Mouse (Mus musculus) embryonic facial prominence, embryonic 11.5 days (tissue): ENCODE measurements around the gene Padi1. TPM values are rescaled to one million over a fixed set of nuclear protein-coding genes. Genes with fewer than 3 reads are reported as not detected.

Source experiments
- ATAC-seq: fragments of 200-750 bp; cut with Nextera tagmentation; replicated peaks from 2 replicates; pipeline ENCODE4 v1.8.0; 2017; ENCODE audit warnings: low read depth; ENCODE audit not compliant: insufficient number of reproducible peaks, low FRiP score, low TSS enrichment
- DNase-seq: peaks from one replicate; pipeline ENCODE4 v3.0.0-alpha.2; 2015; ENCODE audit warnings: low spot score
- H3K27ac ChIP-seq: fragments of 300-500 bp; sonication (generic); replicated peaks from 2 replicates; pipeline ENCODE4 v1.5.1; 2014; ENCODE audit warnings: mild to moderate bottlenecking, low read depth, low read length, control low read depth
- H3K27me3 ChIP-seq: fragments of 300-500 bp; sonication (generic); 2 replicates; pipeline ENCODE4 v1.6.1; 2014; ENCODE audit warnings: mild to moderate bottlenecking, low read length, moderate library complexity, mixed read lengths; ENCODE audit not compliant: control insufficient read depth, insufficient read depth
- H3K36me3 ChIP-seq: fragments of 300-500 bp; sonication (generic); replicated peaks from 2 replicates; pipeline ENCODE4 v1.6.1; 2014; ENCODE audit warnings: low read depth, mild to moderate bottlenecking, low read length, moderate library complexity, mixed read lengths; ENCODE audit not compliant: control insufficient read depth, insufficient read depth
- H3K4me1 ChIP-seq: fragments of 300-500 bp; sonication (generic); 2 replicates; pipeline ENCODE4 v1.6.1; 2014; ENCODE audit warnings: low read length, mixed read lengths; ENCODE audit not compliant: control insufficient read depth, insufficient read depth
- H3K4me2 ChIP-seq: fragments of 300-500 bp; sonication (generic); 2 replicates; pipeline ENCODE4 v1.6.1; 2014; ENCODE audit warnings: low read depth, mild to moderate bottlenecking, control low read depth, low read length, moderate library complexity
- H3K4me3 ChIP-seq: fragments of 300-500 bp; sonication (generic); 2 replicates; pipeline ENCODE4 v1.5.1; 2014; ENCODE audit warnings: low read depth, low read length, control low read depth
- H3K9ac ChIP-seq: fragments of 300-500 bp; sonication (generic); replicated peaks from 2 replicates; pipeline ENCODE4 v1.6.1; 2014; ENCODE audit warnings: mild to moderate bottlenecking, control low read depth, low read length
- H3K9me3 ChIP-seq: fragments of 300-500 bp; sonication (generic); replicated peaks from 2 replicates; pipeline ENCODE4 v1.6.1; 2016; ENCODE audit warnings: mild to moderate bottlenecking, low read length, inconsistent platforms, mixed read lengths; ENCODE audit not compliant: control insufficient read depth
- WGBS: fragments of 180-500 bp; shearing (Covaris S2); extraction: QIAGEN DNeasy Blood & Tissue Kit; methylation state at CpG from one replicate; pipeline ENCODE4 v1.1.7; 2014; 5-methylcytosine and 5-hydroxymethylcytosine counted together
- polyA plus RNA-seq: library from polyadenylated mRNA; unstranded; fragments of >200 nt; fragmentation: Nextera tagmentation; extraction: Ambion mirVana; gene quantifications from 2 replicates; pipeline ENCODE4 v1.2.1, GENCODE M21; 2014

The Padi1 gene
- polyA plus RNA-seq, 1 experiment from 2014 or later: 0.13 TPM

DNA sequence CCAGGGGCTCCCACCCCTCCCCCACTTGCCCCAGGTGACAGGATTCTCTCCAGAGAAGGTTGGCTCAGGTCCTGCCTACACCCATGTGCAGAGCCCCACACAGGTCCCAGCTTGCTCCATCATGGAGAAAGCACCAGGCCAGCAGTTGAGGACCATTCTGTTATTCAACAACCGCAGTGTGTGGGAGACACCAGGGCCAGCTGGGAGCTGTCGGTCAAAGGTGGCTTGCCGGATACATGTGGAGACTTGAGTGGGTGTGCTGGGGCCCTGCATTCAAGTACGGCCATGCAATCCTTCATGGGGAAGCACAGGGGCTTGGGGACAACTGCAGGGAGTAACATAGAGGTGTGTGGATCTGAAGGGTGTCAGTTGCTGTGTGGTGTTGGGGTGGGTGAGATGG is 13.8 kb downstream of the Padi1 start:
- Histone ChIP-seq H3K9me3 (no peaks in the 10 kb centered on the region), H3K4me2 (no peak overlapping the region), H3K27ac (no peak overlapping the region), H3K27me3 (0 out of 2 replicates have a peak, but pooled peaks cover 2% of the 10 kb centered on the region), H3K4me1 (no peaks in the 10 kb centered on the region), H3K36me3 (no peaks in the 10 kb centered on the region), H3K4me3 (no peak overlapping the region), H3K9ac (no peak overlapping the region)
- 91% methylated on average over 4 of the region's 4 CpGs for WGBS
- no peak for ATAC-seq
- DNase-seq: no peak

DNA sequence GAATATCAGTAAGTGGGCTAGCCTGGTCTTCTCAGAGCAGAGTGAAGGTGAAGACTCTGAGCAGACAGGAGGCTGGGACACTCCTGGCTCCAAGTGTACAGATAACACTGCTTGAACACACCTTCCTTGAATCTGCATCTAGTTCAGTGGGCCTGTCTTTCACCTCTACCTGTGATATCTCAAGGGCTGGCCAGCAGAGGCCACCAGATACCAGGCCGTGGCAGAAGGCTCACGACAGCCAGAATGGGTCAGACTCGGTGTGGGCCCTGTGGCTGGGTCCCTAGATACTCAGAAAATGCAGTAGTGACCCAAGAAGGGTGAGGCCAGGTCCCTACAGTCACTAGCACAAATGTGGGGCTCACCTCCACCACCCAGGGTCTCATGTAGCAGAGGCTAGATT is 18.3 kb downstream of the Padi1 start:
- ATAC-seq: no peak
- H3K4me3 ChIP-seq: no peak overlapping the region
- H3K4me1 ChIP-seq: no peaks in the 10 kb centered on the region
- no peak for DNase-seq
- no peak overlapping the region for H3K9ac ChIP-seq
- H3K9me3 ChIP-seq: peaks cover 3% of the 10 kb centered on the region
- H3K27me3 ChIP-seq: no peaks in the 10 kb centered on the region
- no peak overlapping the region for H3K4me2 ChIP-seq
- 56% methylated on average over 3 of the region's 3 CpGs for WGBS
- H3K36me3 ChIP-seq: no peaks in the 10 kb centered on the region
- H3K27ac ChIP-seq: no peak overlapping the region

- H3K4me3 ChIP-seq: no peak overlapping the region
- ATAC-seq (no peak), DNase-seq (no peak)
- H3K36me3 ChIP-seq: no peaks in the 10 kb centered on the region
- H3K27ac ChIP-seq: no peak overlapping the region
- WGBS: 66% methylated on average over 11 of the region's 11 CpGs
- no peaks in the 10 kb centered on the region for H3K27me3 ChIP-seq
- H3K4me2 ChIP-seq: no peak overlapping the region
- no peaks in the 10 kb centered on the region for H3K4me1 ChIP-seq
- H3K9ac ChIP-seq: no peak overlapping the region
- H3K9me3 ChIP-seq: peaks cover 3% of the 10 kb centered on the region
Observed at GRCm38 (mm10) chr4:140825942-140826341, 19.6 kb downstream of the Padi1 start.

GRCm38 (mm10) chr4:140821988-140822387 is 23.6 kb downstream of the Padi1 start:
- Histone ChIP-seq H3K4me3 (no peak overlapping the region), H3K4me1 (no peaks in the 10 kb centered on the region), H3K27me3 (no peaks in the 10 kb centered on the region), H3K36me3 (no peaks in the 10 kb centered on the region), H3K27ac (no peak overlapping the region), H3K9ac (no peak overlapping the region), H3K4me2 (no peak overlapping the region), H3K9me3 (peaks cover 3% of the 10 kb centered on the region)
- WGBS: 70% methylated on average over 5 of the region's 5 CpGs
- ATAC-seq (no peak), DNase-seq (peak; percentile 51)

GRCm38 (mm10) chr4:140817413-140817812 is 28.2 kb downstream of the Padi1 start:
- H3K9me3 ChIP-seq: no peaks in the 10 kb centered on the region
- no peak overlapping the region for H3K9ac ChIP-seq
- no peak overlapping the region for H3K4me2 ChIP-seq
- H3K4me1 ChIP-seq: peaks cover 6% of the 10 kb centered on the region
- no peak for DNase-seq
- no peak overlapping the region for H3K27ac ChIP-seq
- no peaks in the 10 kb centered on the region for H3K36me3 ChIP-seq
- no peak overlapping the region for H3K4me3 ChIP-seq
- no peaks in the 10 kb centered on the region for H3K27me3 ChIP-seq
- 91% methylated on average over 8 of the region's 8 CpGs for WGBS
- ATAC-seq: no peak

DNA sequence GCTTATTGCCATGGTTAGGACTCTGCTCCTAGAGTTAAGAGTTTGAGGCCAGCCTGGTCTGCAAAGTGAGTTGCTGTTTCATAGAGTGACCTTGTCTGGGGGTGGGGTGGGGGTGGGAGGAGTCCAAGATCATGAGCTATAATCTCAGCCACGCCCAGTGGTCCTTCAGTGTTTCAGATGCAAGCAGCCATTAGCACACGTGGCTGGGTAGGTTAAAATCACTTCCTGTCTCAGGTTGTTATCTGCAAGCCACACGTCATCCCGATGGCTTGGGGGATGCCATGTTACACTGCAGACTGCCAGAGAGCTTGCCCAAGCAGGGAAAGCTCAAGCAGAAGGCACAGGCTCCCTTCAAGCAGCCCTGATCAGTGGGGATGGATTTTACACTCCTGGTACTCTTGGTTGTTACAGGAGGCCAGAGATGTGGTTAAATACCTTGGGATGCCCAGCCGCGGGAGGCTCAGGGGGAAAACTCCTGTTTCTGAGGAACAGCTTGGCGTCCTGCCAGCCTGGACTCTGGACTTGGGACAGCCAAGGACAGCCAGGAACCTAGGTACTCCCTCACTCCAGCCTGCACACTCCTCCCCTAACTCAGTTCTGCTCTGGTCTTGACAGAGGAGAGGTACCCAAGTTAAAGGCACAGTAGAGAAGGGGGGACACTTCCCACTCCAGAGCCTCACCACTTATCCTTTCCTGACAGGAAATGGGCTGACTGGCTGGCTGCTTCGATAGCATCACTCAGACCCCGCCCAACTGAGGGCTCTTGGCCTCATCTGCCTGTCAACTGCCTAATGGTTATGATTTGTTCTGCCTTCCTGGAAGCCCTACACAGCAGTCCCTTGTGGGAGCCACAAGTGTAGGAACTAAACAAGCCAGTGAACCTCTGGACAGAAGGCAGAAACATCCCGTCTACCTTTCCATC is 29.3 kb downstream of the Padi1 start:
- Histone ChIP-seq H3K9me3 (no peaks in the 10 kb centered on the region), H3K9ac (no peak overlapping the region), H3K4me1 (peaks cover 6% of the 10 kb centered on the region), H3K27me3 (no peaks in the 10 kb centered on the region), H3K4me3 (no peak overlapping the region), H3K27ac (no peak overlapping the region), H3K4me2 (no peak overlapping the region), H3K36me3 (no peaks in the 10 kb centered on the region)
- ATAC-seq (no peak), DNase-seq (no peak)
- 58% methylated on average over 10 of the region's 10 CpGs for WGBS

- 61% methylated on average over 5 of the region's 5 CpGs for WGBS
- Histone ChIP-seq H3K36me3 (no peaks in the 10 kb centered on the region), H3K9me3 (no peaks in the 10 kb centered on the region), H3K27me3 (no peaks in the 10 kb centered on the region), H3K9ac (no peak overlapping the region), H3K4me2 (no peak overlapping the region), H3K4me1 (peaks cover 6% of the 10 kb centered on the region), H3K4me3 (no peak overlapping the region), H3K27ac (no peak overlapping the region)
- DNase-seq: no peak
- ATAC-seq: no peak
Observed at GRCm38 (mm10) chr4:140815496-140815895, 30.1 kb downstream of the Padi1 start.
